ENCODE assay signal across 29 mouse cellular contexts in the genomic region with DNA sequence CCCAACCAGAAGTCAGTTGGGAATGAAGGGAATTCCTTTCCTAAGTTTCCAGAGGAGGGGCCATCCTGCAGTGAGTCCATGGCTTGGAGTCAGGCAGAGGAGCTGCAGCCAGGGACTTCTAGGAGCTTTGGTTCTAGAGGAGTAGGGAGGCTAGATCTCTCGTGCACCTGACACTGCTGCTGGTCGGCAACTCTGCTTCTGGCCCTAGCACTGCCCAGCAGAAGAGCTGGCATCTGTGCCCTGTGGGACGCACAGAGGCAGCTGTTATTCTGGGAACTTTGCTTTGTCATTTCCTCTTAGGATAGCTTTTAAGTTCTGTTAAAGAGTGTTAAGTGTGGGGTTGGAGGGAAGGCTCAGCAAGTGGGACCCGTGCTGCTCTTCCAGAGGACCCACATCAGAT. TPM values are rescaled to one million over a fixed set of nuclear protein-coding genes. Genes with fewer than 3 reads are reported as not detected.
DNase-seq lines count a peak whose midpoint lies in the region; ATAC-seq and TF ChIP-seq lines count a peak whose summit lies in the region.
"Had no signal": no experiment of that assay in that cellular context is flagged by ENCODE, and none has a peak within 500 bp of the region (broad histone marks: within the 10 kb centered on the region; RNA-seq: fewer than 3 reads in every experiment).

No protein-coding gene starts in this region.

- no peak for TF ChIP-seq CTCF in layer of hippocampus, adult 2 months (conservative IDR thresholded peaks at IDR 0.05)
- no peak for TF ChIP-seq CTCF in Patski (IDR thresholded peaks at IDR 0.05)
- TF ChIP-seq CTCF in bone marrow macrophage, adult 2 months (IDR thresholded peaks at IDR 0.05; ENCODE audit: low read depth, low read length) = no peak

- no peak overlapping the region for H3K4me2 ChIP-seq in forebrain, embryonic 15.5 days (replicated peaks)
- H3K4me2 ChIP-seq: heart, embryonic 12.5 days; hindbrain, embryonic 15.5 days; liver, embryonic 12.5 days; neural tube, embryonic 13.5 days had no signal

- intact Hi-C loops in left cerebral cortex, postnatal 36 days (cut with DNase I) = no loop called here

- no peak for TF ChIP-seq POLR2A in bone marrow macrophage, adult 2 months (IDR thresholded peaks at IDR 0.05; ENCODE audit: borderline replicate concordance, low read depth, low read length)

- CTCF ChIA-PET in Patski (lab: Charles Lee) = interaction anchor here (1.4 kb wide), 1 partner anchor 9 kb away, joined by 4 read pairs; no protein-coding TSS in a partner anchor

- H3K9ac ChIP-seq in forebrain, embryonic 15.5 days (replicated peaks) = no peak overlapping the region
- H3K9ac ChIP-seq: forebrain, postnatal 0 days; heart, embryonic 12.5 days; hindbrain, embryonic 15.5 days; liver, embryonic 12.5 days; liver, postnatal 0 days; neural tube, embryonic 13.5 days had no signal

- H3K79me2 ChIP-seq in macrophage (ENCODE audit: inconsistent target) = peaks cover 65% of the 10 kb centered on the region

- H3K9me3 ChIP-seq in forebrain, embryonic 15.5 days = no peaks in the 10 kb centered on the region
- H3K9me3 ChIP-seq: heart, embryonic 12.5 days; hindbrain, embryonic 10.5 days; hindbrain, embryonic 15.5 days; liver, embryonic 12.5 days; midbrain, embryonic 10.5 days; neural tube, embryonic 13.5 days had no signal

- no peak for DNase-seq in layer of hippocampus, adult 2 months (ENCODE audit: low spot score in 2 of 2)
- DNase-seq in layer of hippocampus, postnatal 14 days (ENCODE audit: low spot score in 2 of 2) = no peak
- no peak for DNase-seq in Patski (ENCODE audit: low read depth, low spot score)
- no peak for DNase-seq in left cerebral cortex, postnatal 36 days (ENCODE audit: low spot score in 2 of 2)
- DNase-seq: adrenal gland, postnatal 25 days; cerebellum, adult 11-12 months; cerebellum, adult 9-11 months; forebrain, postnatal 0 days; gastrocnemius, postnatal 14 days; heart, postnatal 10 days; kidney, adult 2 months; kidney, postnatal 36 days; layer of hippocampus, postnatal 36 days; liver, postnatal 0 days; lung, postnatal 36 days; right cerebral cortex, postnatal 14 days; thymus, postnatal 4 days had no signal

- POLR2A ChIA-PET in Patski (lab: Charles Lee) = no interaction called here

- H3K27ac ChIP-seq in layer of hippocampus, adult 2 months = peak overlapping the region; percentile 62
- H3K27ac ChIP-seq in bone marrow macrophage, adult 2 months (ENCODE audit: insufficient read depth, low read depth, low read length) = peak overlapping the region; percentile 75
- peak overlapping the region; percentile 83 for H3K27ac ChIP-seq in macrophage
- H3K27ac ChIP-seq in forebrain, embryonic 15.5 days (replicated peaks) = no peak overlapping the region
- H3K27ac ChIP-seq: hindbrain, embryonic 10.5 days; hindbrain, embryonic 15.5 days; liver, embryonic 12.5 days; midbrain, embryonic 10.5 days; neural tube, embryonic 13.5 days had no signal

- H3K4me1 ChIP-seq in bone marrow macrophage, adult 2 months (ENCODE audit: control insufficient read depth, insufficient read depth, low read length) = peaks cover 68% of the 10 kb centered on the region
- no peaks in the 10 kb centered on the region for H3K4me1 ChIP-seq in forebrain, embryonic 15.5 days
- H3K4me1 ChIP-seq: hindbrain, embryonic 15.5 days; midbrain, embryonic 10.5 days; neural tube, embryonic 13.5 days had no signal

- no peaks in the 10 kb centered on the region for H3K27me3 ChIP-seq in Patski
- H3K27me3 ChIP-seq in forebrain, embryonic 15.5 days = no peaks in the 10 kb centered on the region
- H3K27me3 ChIP-seq: heart, embryonic 12.5 days; hindbrain, embryonic 15.5 days; liver, embryonic 12.5 days; neural tube, embryonic 13.5 days had no signal

- no peak overlapping the region for H3K4me3 ChIP-seq in layer of hippocampus, adult 2 months
- no peak overlapping the region for H3K4me3 ChIP-seq in bone marrow macrophage, adult 2 months (ENCODE audit: insufficient read depth, low read length)
- no peak overlapping the region for H3K4me3 ChIP-seq in macrophage (ENCODE audit: inconsistent target)
- H3K4me3 ChIP-seq in forebrain, embryonic 15.5 days = no peak overlapping the region
- H3K4me3 ChIP-seq: erythroblast, embryonic 14.5 days; heart, embryonic 12.5 days; hindbrain, embryonic 10.5 days; hindbrain, embryonic 15.5 days; liver, embryonic 12.5 days; midbrain, embryonic 10.5 days; neural tube, embryonic 13.5 days had no signal

- in situ Hi-C loops in Patski (cut with MboI; ENCODE audit: low pct_unique_long_range_greater_than_20kb) = no loop called here

- H3K36me3 ChIP-seq in macrophage (ENCODE audit: inconsistent target) = peaks cover 15% of the 10 kb centered on the region; the same call in 1 of the 2 replicates
- peaks cover 13% of the 10 kb centered on the region; the same call in 1 of the 2 replicates for H3K36me3 ChIP-seq in forebrain, embryonic 15.5 days

- ATAC-seq in Patski = peak; percentile 17
- ATAC-seq in forebrain, embryonic 15.5 days (replicated peaks) = no peak
- ATAC-seq: CD4-positive, CD25-positive, alpha-beta regulatory T cell, adult 4 months; forebrain, postnatal 0 days; inflammation-experienced regulatory T-cells, adult 6 months; liver, embryonic 12.5 days; liver, postnatal 0 days had no signal

- WGBS in macrophage (ENCODE audit: missing documents) = 3% methylated on average over 4 of the region's 4 CpGs
- WGBS in forebrain, embryonic 15.5 days = 91% methylated on average over 4 of the region's 4 CpGs

RNA-seq across cellular contexts. Expression of gene Cmtm6, which starts 14.7 kb away (rescaled TPM):
- 10 to 100 TPM; 19.2 to 25.6 TPM for total RNA-seq in layer of hippocampus, adult 2 months (2021)
- 10 to 100 TPM; 25.9 to 28.1 TPM for total RNA-seq in layer of hippocampus, postnatal 14 days (2021)
- 64.0 TPM for polyA plus RNA-seq in Patski (2021)
- 95.2 and 96.3 TPM in 2 replicates for polyA plus RNA-seq in bone marrow macrophage, adult 2 months (2012; ENCODE audit: insufficient read depth, insufficient read length, missing spikeins)
- total RNA-seq in macrophage (2018; cell fraction: chromatin; rRNA removed) = 10 to 100 TPM in 25 of 26 experiments, 1 to 10 TPM in 1; 9.5 to 94.2 (median 29.7) TPM
- total RNA-seq in macrophage (2018; cell fraction: cytosol; rRNA removed) = 100 to 1,000 TPM in 12 of 26 experiments, 10 to 100 TPM in 14; 60.7 to 138 (median 99.6) TPM
- total RNA-seq in macrophage (2018; cell fraction: nucleus; rRNA removed) = 100 to 1,000 TPM in 10 of 26 experiments, 10 to 100 TPM in 16; 54.2 to 141 (median 94.4) TPM
- 61.4 to 121 TPM (median 79.5 TPM) in 3 replicates for polyA plus RNA-seq in macrophage (2018)
- 24.7 and 26.5 TPM in 2 replicates for polyA plus RNA-seq in forebrain, embryonic 15.5 days (2015; fragmentation: Nextera tagmentation; extraction: Ambion mirVana)
- total RNA-seq in left cerebral cortex, postnatal 36 days (2021) = 10 to 100 TPM; 19.0 to 21.5 TPM

RNA-seq across cellular contexts. Expression of gene Cmtm7, which starts 36.0 kb away (rescaled TPM):
- 1 to 10 TPM; 4.3 to 4.8 TPM for total RNA-seq in layer of hippocampus, adult 2 months (2021)
- 1 to 10 TPM; 7.4 to 8.3 TPM for total RNA-seq in layer of hippocampus, postnatal 14 days (2021)
- polyA plus RNA-seq in Patski (2021) = 73.0 TPM
- polyA plus RNA-seq in bone marrow macrophage, adult 2 months (2012; ENCODE audit: insufficient read depth, insufficient read length, missing spikeins) = 184 and 192 TPM in 2 replicates
- 10 to 100 TPM; 17.7 to 97.1 (median 67.8) TPM for total RNA-seq in macrophage (2018; cell fraction: chromatin; rRNA removed)
- 100 to 1,000 TPM in 9 of 26 experiments, 10 to 100 TPM in 17; 58.3 to 114 (median 93.6) TPM for total RNA-seq in macrophage (2018; cell fraction: cytosol; rRNA removed)
- 100 to 1,000 TPM in 1 of 26 experiments, 10 to 100 TPM in 25; 36.9 to 101 (median 68.6) TPM for total RNA-seq in macrophage (2018; cell fraction: nucleus; rRNA removed)
- 47.8 to 121 TPM (median 101 TPM) in 3 replicates for polyA plus RNA-seq in macrophage (2018)
- 15.2 and 18.1 TPM in 2 replicates for polyA plus RNA-seq in forebrain, embryonic 15.5 days (2015; fragmentation: Nextera tagmentation; extraction: Ambion mirVana)
- 1 to 10 TPM; 3.8 to 4.0 TPM for total RNA-seq in left cerebral cortex, postnatal 36 days (2021)

RNA-seq across cellular contexts. Expression of gene Dync1li1, which starts 57.1 kb away (rescaled TPM):
- 10 to 100 TPM; 96.5 to 97.1 TPM for total RNA-seq in layer of hippocampus, adult 2 months (2021)
- total RNA-seq in layer of hippocampus, postnatal 14 days (2021) = 100 to 1,000 TPM in 1 of 2 experiments, 10 to 100 TPM in 1; 98.6 to 107 TPM
- polyA plus RNA-seq in Patski (2021) (55.6 TPM), macrophage (2018) (39.8 to 54.4 TPM (median 39.9 TPM) in 3 replicates)
- 46.1 and 46.6 TPM in 2 replicates for polyA plus RNA-seq in bone marrow macrophage, adult 2 months (2012; ENCODE audit: insufficient read depth, insufficient read length, missing spikeins)
- 100 to 1,000 TPM in 1 of 26 experiments, 10 to 100 TPM in 25; 34.1 to 104 (median 52.5) TPM for total RNA-seq in macrophage (2018; cell fraction: chromatin; rRNA removed)
- 10 to 100 TPM; 46.7 to 70.7 (median 53.5) TPM for total RNA-seq in macrophage (2018; cell fraction: cytosol; rRNA removed)
- total RNA-seq in macrophage (2018; cell fraction: nucleus; rRNA removed) = 10 to 100 TPM; 35.0 to 59.1 (median 50.4) TPM
- polyA plus RNA-seq in forebrain, embryonic 15.5 days (2015; fragmentation: Nextera tagmentation; extraction: Ambion mirVana) = 110 and 113 TPM in 2 replicates
- 10 to 100 TPM; 91.3 to 92.5 TPM for total RNA-seq in left cerebral cortex, postnatal 36 days (2021)
